Mouse (Mus musculus) kidney, embryonic 14.5 days (tissue): ENCODE results near the gene Naga. TPM values are rescaled to one million over a fixed set of nuclear protein-coding genes. Genes with fewer than 3 reads are reported as not detected.

Experiments used
- ATAC-seq: fragments of 200-750 bp; cut with Nextera tagmentation; 2 replicates; pipeline ENCODE4 v1.8.0; 2017; ENCODE audit warnings: moderate number of reproducible peaks, mild to moderate bottlenecking, moderate TSS enrichment, moderate library complexity; ENCODE audit not compliant: low FRiP score, low TSS enrichment
- H3K27ac ChIP-seq: fragments of 300-500 bp; sonication (generic); 2 replicates; pipeline ENCODE4 v1.5.1; 2014; ENCODE audit warnings: low read depth, mild to moderate bottlenecking, low read length, moderate library complexity, mixed read lengths
- H3K27me3 ChIP-seq: fragments of 300-500 bp; sonication (generic); 2 replicates; pipeline ENCODE4 v1.6.1; 2014; ENCODE audit warnings: mild to moderate bottlenecking, low read length; ENCODE audit not compliant: control insufficient read depth, insufficient read depth
- H3K36me3 ChIP-seq: fragments of 300-500 bp; sonication (generic); 2 replicates; pipeline ENCODE4 v1.6.1; 2014; ENCODE audit warnings: low read length, mixed read lengths; ENCODE audit not compliant: control insufficient read depth, insufficient read depth
- H3K4me1 ChIP-seq: fragments of 300-500 bp; sonication (generic); 2 replicates; pipeline ENCODE4 v1.6.1; 2014; ENCODE audit warnings: low read length, mixed read lengths; ENCODE audit not compliant: control insufficient read depth, insufficient read depth
- H3K4me2 ChIP-seq: fragments of 300-500 bp; sonication (generic); replicated peaks from 2 replicates; pipeline ENCODE4 v1.6.1; 2014; ENCODE audit warnings: low read depth, mild to moderate bottlenecking, low read length
- H3K4me3 ChIP-seq: fragments of 300-500 bp; sonication (generic); 2 replicates; pipeline ENCODE4 v1.5.1; 2014; ENCODE audit warnings: mild to moderate bottlenecking, low read length
- H3K9ac ChIP-seq: fragments of 300-500 bp; sonication (generic); 2 replicates; pipeline ENCODE4 v1.6.1; 2014; ENCODE audit warnings: low read depth, mild to moderate bottlenecking, low read length, moderate library complexity
- H3K9me3 ChIP-seq: fragments of 300-500 bp; sonication (generic); 2 replicates; pipeline ENCODE4 v1.6.1; 2016; ENCODE audit warnings: low read length; ENCODE audit not compliant: control insufficient read depth
- WGBS: fragments of 180-500 bp; shearing (Covaris S2); extraction: QIAGEN DNeasy Blood & Tissue Kit; methylation state at CpG from one replicate; pipeline ENCODE4 v1.1.7; 2014; 5-methylcytosine and 5-hydroxymethylcytosine counted together
- polyA plus RNA-seq: library from polyadenylated mRNA; unstranded; fragments of >200 nt; fragmentation: Nextera tagmentation; extraction: Ambion mirVana; gene quantifications from 2 replicates; pipeline ENCODE4 v1.2.1, GENCODE M21; 2014

Naga gene
- polyA plus RNA-seq, 1 experiment from 2014 or later: 57.3 TPM

DNA sequence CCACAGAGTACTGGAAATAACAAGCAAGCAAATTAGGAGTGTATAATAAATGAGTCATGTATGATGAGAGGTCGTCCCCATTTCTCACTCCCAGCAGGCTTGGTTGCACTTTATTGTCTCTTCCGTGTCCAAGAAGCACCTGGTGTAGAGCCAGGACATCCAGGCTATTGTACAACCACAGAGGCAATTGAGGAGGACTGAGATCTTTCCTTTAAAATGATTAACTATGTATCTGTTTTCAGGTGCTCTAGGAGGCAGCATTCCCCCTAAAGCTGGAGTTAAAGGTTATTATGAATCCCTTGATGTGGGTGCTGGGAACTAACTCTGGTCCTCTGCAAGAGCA is 10.2 kb upstream of the Naga start:
- no peak overlapping the region for H3K27ac ChIP-seq
- 82% methylated on average over 2 of the region's 2 CpGs for WGBS
- no peak for ATAC-seq

DNA sequence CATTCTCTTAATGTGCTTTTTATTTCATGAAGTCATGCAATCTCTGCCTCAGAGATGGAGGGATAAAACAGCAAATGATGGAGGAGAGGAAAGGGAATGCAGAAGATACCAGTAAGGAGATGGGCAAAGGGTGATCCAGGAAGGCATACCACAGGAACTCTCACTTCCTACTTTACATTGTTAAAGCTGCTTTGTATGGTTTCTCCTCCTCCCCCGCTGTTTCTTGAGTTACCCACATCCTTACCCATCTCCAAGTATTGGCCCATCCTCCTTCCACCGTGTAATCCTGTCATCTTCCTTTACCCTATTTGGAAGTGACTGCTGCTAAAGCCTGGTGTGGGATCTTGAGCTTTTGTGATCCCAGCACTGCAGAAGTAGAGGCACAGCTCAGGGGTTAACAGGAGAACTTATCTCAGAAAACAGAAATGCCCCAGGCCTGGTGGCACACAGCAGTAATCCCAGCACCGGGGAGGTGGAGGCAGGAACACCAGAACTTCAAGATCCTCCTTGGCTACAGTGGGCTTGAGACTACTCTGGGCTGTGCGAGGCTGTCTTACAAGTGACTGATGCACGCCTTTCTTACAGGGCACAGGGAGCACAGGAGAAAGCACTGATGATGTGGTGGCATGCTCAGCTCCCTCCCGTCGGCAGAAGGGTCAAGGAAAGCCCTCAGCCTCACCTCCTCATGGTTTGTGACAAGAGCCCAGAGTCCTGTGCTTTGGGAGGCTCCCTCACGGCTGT is 9.7 kb upstream of the Naga start:
- H3K27ac ChIP-seq: no peak overlapping the region
- WGBS: 92% methylated on average over 8 of the region's 8 CpGs

More for the DNA sequence above, 10.2 kb upstream of the Naga start:
- H3K9me3 ChIP-seq: no peaks in the 10 kb centered on the region
- H3K4me3 ChIP-seq: no peak overlapping the region
- peaks cover 20% of the 10 kb centered on the region for H3K4me1 ChIP-seq
- no peak overlapping the region for H3K4me2 ChIP-seq
- H3K9ac ChIP-seq: no peak overlapping the region
- H3K36me3 ChIP-seq: peaks cover 31% of the 10 kb centered on the region
- no peaks in the 10 kb centered on the region for H3K27me3 ChIP-seq

DNA sequence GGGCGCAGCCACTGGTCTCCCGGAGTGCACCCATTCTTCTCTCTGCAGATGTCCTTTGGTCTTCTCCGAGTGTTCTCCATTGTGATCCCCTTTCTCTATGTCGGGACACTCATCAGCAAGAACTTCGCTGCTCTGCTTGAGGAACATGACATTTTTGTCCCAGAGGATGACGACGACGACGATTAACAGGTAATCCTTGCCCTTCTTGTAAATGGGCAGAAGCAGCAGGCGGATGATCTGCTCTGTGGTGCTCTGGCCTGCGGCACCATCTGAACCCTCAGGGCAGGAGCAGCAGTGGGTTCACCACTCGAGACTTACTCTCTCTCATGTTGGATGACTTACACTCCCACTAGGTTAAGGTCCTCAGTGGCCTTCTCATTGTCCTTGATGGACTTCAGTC is 9.1 kb upstream of the Naga start:
- Histone ChIP-seq H3K27me3 (no peaks in the 10 kb centered on the region), H3K36me3 (peaks cover 31% of the 10 kb centered on the region), H3K4me2 (no peak overlapping the region), H3K4me1 (peaks cover 16% of the 10 kb centered on the region), H3K9ac (no peak overlapping the region), H3K27ac (no peak overlapping the region), H3K4me3 (no peak overlapping the region), H3K9me3 (no peaks in the 10 kb centered on the region)
- WGBS: 92% methylated on average over 12 of the region's 12 CpGs
- ATAC-seq: no peak

More for the DNA sequence above, 9.7 kb upstream of the Naga start:
- Histone ChIP-seq H3K9me3 (no peaks in the 10 kb centered on the region), H3K4me3 (no peak overlapping the region), H3K27me3 (no peaks in the 10 kb centered on the region), H3K4me2 (no peak overlapping the region), H3K4me1 (peaks cover 20% of the 10 kb centered on the region), H3K9ac (no peak overlapping the region), H3K36me3 (peaks cover 31% of the 10 kb centered on the region)
- no peak for ATAC-seq

DNA sequence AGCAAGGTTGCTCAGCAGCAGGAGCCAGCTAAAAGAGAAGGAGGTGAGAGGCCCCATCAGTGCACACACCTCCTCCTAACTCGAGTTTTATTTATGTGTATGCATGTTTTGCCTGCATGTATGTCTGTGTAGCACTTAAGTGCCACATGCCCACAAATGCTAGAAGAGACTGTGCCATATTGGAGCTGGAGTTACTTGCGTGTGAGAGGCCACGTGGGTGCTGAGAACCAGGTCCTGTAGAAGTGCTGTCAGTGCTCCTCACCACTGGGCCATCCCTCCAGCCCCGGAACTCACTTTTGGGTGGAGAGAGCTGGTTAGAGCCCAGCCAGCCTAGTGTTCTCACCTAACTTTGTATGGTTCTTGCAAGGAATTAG is 8.6 kb upstream of the Naga start:
- Histone ChIP-seq H3K9me3 (no peaks in the 10 kb centered on the region), H3K4me3 (peak overlapping the region; percentile 72; the same call in 1 of the 2 replicates), H3K9ac (peak overlapping the region; percentile 76; the same call in 1 of the 2 replicates), H3K4me1 (peaks cover 11% of the 10 kb centered on the region), H3K4me2 (peak overlapping the region; percentile 71), H3K27ac (no peak overlapping the region; the same call in 1 of the 2 replicates), H3K36me3 (peaks cover 31% of the 10 kb centered on the region), H3K27me3 (no peaks in the 10 kb centered on the region)
- 77% methylated on average over 4 of the region's 4 CpGs for WGBS
- no peak for ATAC-seq

DNA sequence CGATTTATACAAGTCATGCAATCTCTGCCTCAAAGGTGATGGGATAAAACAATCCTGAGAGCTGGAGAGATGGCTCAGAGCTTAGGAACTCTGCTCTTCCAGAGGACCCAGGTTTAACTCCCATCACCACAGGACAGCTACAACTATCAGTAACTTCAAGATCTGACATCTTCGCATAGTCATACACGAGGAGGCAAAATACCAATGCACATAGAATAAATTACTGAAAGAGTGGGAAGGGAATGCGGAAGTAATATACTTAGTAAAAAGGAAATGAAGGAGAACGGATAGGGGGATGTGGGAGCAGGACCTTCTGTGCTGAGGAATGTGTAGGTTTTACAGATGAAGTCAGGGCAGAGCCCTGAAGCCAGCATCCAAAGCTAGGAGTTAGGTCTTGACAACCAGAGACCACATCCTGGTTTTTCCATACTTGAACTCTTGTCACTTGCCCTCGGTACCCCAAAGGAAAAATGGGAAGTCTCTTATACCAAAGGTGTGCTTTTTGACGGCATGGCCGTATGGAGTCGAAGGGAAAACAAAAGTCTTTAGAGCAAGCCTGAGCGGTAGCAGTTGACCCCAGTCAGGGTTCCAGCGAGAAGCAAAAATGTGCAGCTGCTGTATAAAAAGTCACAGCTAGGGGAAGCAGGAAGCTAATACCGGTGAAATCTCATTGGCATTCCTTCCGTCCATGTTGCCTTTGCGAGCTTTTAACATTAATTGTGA is 8.0 kb upstream of the Naga start:
- Histone ChIP-seq H3K4me2 (peak overlapping the region; percentile 71), H3K9me3 (no peaks in the 10 kb centered on the region), H3K36me3 (peaks cover 31% of the 10 kb centered on the region), H3K4me3 (peak overlapping the region; percentile 72), H3K27ac (peak overlapping the region; percentile 52), H3K4me1 (peaks cover 13% of the 10 kb centered on the region), H3K27me3 (no peaks in the 10 kb centered on the region), H3K9ac (peak overlapping the region; percentile 76; the same call in 1 of the 2 replicates)
- no peak for ATAC-seq
- 47% methylated on average over 14 of the region's 14 CpGs for WGBS

DNA sequence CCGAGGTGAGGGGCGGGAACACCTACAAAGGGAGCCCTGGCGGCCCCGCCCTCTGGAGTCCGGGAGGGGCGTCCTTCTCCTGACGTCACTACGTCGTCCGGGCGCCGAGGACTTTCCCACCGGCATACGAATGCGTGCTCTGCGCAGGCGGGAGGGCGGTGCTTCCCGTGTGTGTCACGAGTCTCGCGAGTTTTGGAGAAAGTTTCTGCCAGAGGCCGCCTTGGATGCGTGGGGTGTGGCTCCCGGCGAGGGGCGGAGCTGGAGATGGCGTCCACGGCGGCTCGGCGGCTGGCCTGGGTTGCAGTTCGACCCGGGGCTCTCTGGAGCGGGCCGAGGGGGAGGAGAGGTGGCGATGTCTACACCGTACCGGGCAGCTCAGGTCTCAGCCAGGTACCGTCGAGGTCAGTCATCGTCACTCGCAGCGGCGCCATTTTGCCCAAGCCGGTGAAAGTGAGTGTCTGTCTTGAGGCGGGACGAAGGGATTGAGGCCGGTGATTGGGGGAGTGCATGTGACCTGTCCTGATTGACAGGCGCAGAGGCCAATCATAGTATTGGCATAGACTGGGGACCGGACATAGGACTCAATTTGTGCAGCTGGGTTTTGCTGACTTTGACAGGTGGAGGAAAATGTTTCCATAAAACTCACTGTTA is 7.2 kb upstream of the Naga start:
- Histone ChIP-seq H3K27ac (peak overlapping the region; percentile 52), H3K4me2 (peak overlapping the region; percentile 71), H3K36me3 (peaks cover 31% of the 10 kb centered on the region), H3K4me3 (peak overlapping the region; percentile 72), H3K9me3 (no peaks in the 10 kb centered on the region), H3K4me1 (peaks cover 13% of the 10 kb centered on the region), H3K9ac (peak overlapping the region; percentile 76), H3K27me3 (no peaks in the 10 kb centered on the region)
- peak; percentile 97 for ATAC-seq
- WGBS: under 1% methylated on average over 51 of the region's 51 CpGs

DNA sequence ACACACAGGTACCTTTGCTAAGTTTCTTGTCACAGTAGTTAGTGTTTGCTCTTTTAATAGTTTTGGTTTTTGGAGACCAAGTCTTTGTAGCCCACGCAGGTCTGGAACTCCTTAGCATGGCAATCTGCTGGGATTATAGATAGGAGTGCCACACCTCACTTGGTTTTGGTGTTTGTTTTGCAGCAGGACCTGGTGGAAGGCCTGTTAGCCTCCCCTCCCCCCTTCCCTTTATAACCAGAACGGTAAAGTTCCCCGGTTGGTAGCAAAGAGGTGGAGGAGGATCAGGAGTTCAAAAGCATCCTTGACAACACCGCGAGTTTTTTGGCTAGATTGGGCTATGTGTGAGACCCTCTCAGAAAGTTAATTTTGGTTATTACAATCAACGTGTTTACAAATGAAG is 6.2 kb upstream of the Naga start:
- H3K4me2 ChIP-seq: no peak overlapping the region
- no peak for ATAC-seq
- H3K27me3 ChIP-seq: no peaks in the 10 kb centered on the region
- no peak overlapping the region for H3K9ac ChIP-seq
- H3K36me3 ChIP-seq: peaks cover 22% of the 10 kb centered on the region
- H3K4me3 ChIP-seq: no peak overlapping the region
- WGBS: 88% methylated on average over 6 of the region's 6 CpGs
- H3K27ac ChIP-seq: no peak overlapping the region
- no peaks in the 10 kb centered on the region for H3K9me3 ChIP-seq
- peaks cover 13% of the 10 kb centered on the region for H3K4me1 ChIP-seq

DNA sequence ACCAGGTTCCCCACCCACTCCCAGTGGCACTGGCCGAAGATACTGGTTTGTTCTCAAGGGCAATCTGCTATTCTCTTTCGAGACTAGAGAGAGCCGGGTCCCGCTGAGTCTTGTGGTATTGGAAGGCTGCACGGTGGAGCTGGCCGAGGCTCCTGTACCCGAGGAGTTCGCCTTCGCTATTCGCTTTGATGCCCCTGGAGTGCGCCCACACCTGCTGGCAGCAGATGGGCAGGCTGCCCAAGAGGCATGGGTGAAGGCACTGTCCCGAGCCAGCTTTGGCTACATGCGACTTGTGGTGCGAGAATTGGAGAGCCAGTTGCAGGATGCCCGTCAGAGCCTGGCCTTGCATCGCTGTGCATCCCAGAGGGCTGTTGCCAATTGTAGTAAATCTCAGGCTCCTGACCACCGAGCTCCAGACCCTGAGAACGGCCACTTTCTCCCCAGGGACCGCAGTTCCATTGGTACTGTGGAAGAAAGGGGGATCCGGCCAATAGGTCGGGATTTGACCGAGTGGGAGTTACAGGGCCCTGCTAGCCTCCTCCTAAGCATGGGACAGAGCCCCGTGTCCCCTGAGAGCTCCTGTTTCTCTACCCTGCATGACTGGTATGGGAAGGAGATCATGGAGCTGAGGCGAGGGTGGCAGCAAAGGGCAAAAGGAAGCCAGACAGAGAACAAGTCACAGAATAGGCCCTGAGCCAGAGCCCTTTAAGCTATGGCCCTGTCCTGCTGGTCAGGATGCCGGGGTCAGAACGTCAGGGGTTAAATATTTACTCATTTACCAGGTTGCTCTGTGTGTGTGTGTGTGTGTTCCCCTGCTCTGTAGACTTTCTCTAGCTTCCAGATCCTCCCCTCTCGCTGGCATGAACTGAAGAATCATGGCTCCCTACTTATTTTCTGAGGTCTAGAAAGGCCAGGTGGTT is 4.9 kb upstream of the Naga start:
- peaks cover 13% of the 10 kb centered on the region for H3K4me1 ChIP-seq
- 86% methylated on average over 27 of the region's 27 CpGs for WGBS
- no peaks in the 10 kb centered on the region for H3K27me3 ChIP-seq
- H3K9ac ChIP-seq: no peak overlapping the region
- no peaks in the 10 kb centered on the region for H3K9me3 ChIP-seq
- H3K36me3 ChIP-seq: peaks cover 9% of the 10 kb centered on the region
- no peak overlapping the region; the same call in 1 of the 2 replicates for H3K27ac ChIP-seq
- H3K4me3 ChIP-seq: no peak overlapping the region
- no peak for ATAC-seq
- H3K4me2 ChIP-seq: no peak overlapping the region
